ENCODE assay signal across 25 mouse cellular contexts in genomic region chr2:156603671-156604070, GRCm38 (mm10). TPM values are rescaled to one million over a fixed set of nuclear protein-coding genes. Genes with fewer than 3 reads are reported as not detected.
DNase-seq lines count a peak whose midpoint lies in the region; ATAC-seq and TF ChIP-seq lines count a peak whose summit lies in the region.
"Had no signal": no experiment of that assay in that cellular context is flagged by ENCODE, and none has a peak within 500 bp of the region (broad histone marks: within the 10 kb centered on the region; RNA-seq: fewer than 3 reads in every experiment).

No protein-coding gene starts in this region.

- DNase-seq in ES-CJ7 (ENCODE audit: low read depth, low spot score) (peak; percentile 37), R1 (ENCODE audit: low read depth, low spot score) (peak; percentile 58), ZHBTc4 (ENCODE audit: low read depth, low spot score) (peak; percentile 57)
- DNase-seq in left cerebral cortex, adult 8-10 months (ENCODE audit: low spot score in 2 of 2) = no peak
- no peak for DNase-seq in gastrocnemius, postnatal 14 days
- no peak for DNase-seq in kidney, postnatal 4 days
- DNase-seq in hindbrain, embryonic 11.5 days (ENCODE audit: low spot score) = no peak
- DNase-seq: adrenal gland, adult 2 months; adrenal gland, adult 8-10 months; adrenal gland, postnatal 10 days; adrenal gland, postnatal 14 days; adrenal gland, postnatal 25 days; adrenal gland, postnatal 36 days; B cell, adult 2 months; cerebellum, adult 11 months; cerebellum, adult 11-12 months; cerebellum, adult 18-20 months; cerebellum, adult 2 months; cerebellum, adult 8-10 months; cerebellum, adult 9-10 months had no signal

- peaks cover 37% of the 10 kb centered on the region for H3K4me1 ChIP-seq in E14TG2a.4 (replicated peaks; ENCODE audit: low read depth, low read length)
- no peaks in the 10 kb centered on the region for H3K4me1 ChIP-seq in hindbrain, embryonic 11.5 days (replicated peaks; ENCODE audit: control insufficient read depth, insufficient read depth, low read length)

- ATAC-seq in hindbrain, embryonic 11.5 days (ENCODE audit: low FRiP score) = no peak
- ATAC-seq: activated CD4-positive, CD25-positive, alpha-beta regulatory T cell, adult 4 months; CD4-positive, CD25-positive, alpha-beta regulatory T cell, adult 4 months; Patski had no signal

- H3K4me3 ChIP-seq in E14TG2a.4 (replicated peaks; ENCODE audit: low read length) = 0 out of 2 replicates have a peak overlapping the region, but pooled peaks have one; percentile 5
- H3K4me3 ChIP-seq in hindbrain, embryonic 11.5 days (ENCODE audit: low read depth, low read length) = no peak overlapping the region

- WGBS in hindbrain, embryonic 11.5 days = 87% methylated on average over 9 of the region's 9 CpGs

- no peak overlapping the region for H3K9ac ChIP-seq in hindbrain, embryonic 11.5 days (ENCODE audit: low read depth, low read length)

- intact Hi-C loops in gastrocnemius, postnatal 14 days (cut with DNase I; ENCODE audit: low total_unique reads) = no loop called here

- H3K4me2 ChIP-seq in hindbrain, embryonic 11.5 days (replicated peaks; ENCODE audit: low read depth, low read length) = no peak overlapping the region

- TF ChIP-seq CTCF in E14TG2a.4 (conservative IDR thresholded peaks at IDR 0.05; ENCODE audit: low read length) = no peak

- H3K27ac ChIP-seq in hindbrain, embryonic 11.5 days (ENCODE audit: low read depth, low read length) = no peak overlapping the region

- H3K36me3 ChIP-seq in E14TG2a.4 (ENCODE audit: insufficient read depth, low read length) = no peaks in the 10 kb centered on the region
- no peaks in the 10 kb centered on the region for H3K36me3 ChIP-seq in hindbrain, embryonic 11.5 days (ENCODE audit: control insufficient read depth, insufficient read depth, low read length)
- H3K36me3 ChIP-seq: G1E had no signal

- H3K27me3 ChIP-seq in E14TG2a.4 (ENCODE audit: insufficient read depth, low read length) = peaks cover 32% of the 10 kb centered on the region
- H3K27me3 ChIP-seq in hindbrain, embryonic 11.5 days (ENCODE audit: control insufficient read depth, insufficient read depth, low read length) = no peaks in the 10 kb centered on the region

- peaks cover 6% of the 10 kb centered on the region for H3K9me3 ChIP-seq in E14TG2a.4 (ENCODE audit: low read length)
- H3K9me3 ChIP-seq in hindbrain, embryonic 11.5 days (ENCODE audit: control insufficient read depth, low read length) = no peaks in the 10 kb centered on the region
- H3K9me3 ChIP-seq: G1E had no signal

RNA-seq across cellular contexts. Expression of gene Dlgap4, which starts 9.8 kb away (rescaled TPM):
- total RNA-seq in left cerebral cortex, adult 8-10 months (2022) = 100 to 1,000 TPM; 201 to 218 (median 204) TPM
- 10 to 100 TPM; 54.6 to 77.3 TPM for total RNA-seq in gastrocnemius, postnatal 14 days (2021)
- 161 and 162 TPM in 2 replicates for polyA plus RNA-seq in hindbrain, embryonic 11.5 days (2014; fragmentation: Nextera tagmentation; extraction: Ambion mirVana)

RNA-seq across cellular contexts. Expression of gene Aar2, which starts 56.3 kb away (rescaled TPM):
- 10 to 100 TPM; 34.8 to 36.6 (median 35.9) TPM for total RNA-seq in left cerebral cortex, adult 8-10 months (2022)
- total RNA-seq in gastrocnemius, postnatal 14 days (2021) = 10 to 100 TPM; 18.9 to 20.1 TPM
- polyA plus RNA-seq in hindbrain, embryonic 11.5 days (2014; fragmentation: Nextera tagmentation; extraction: Ambion mirVana) = 44.4 and 49.1 TPM in 2 replicates

Comparison
In these comparisons a context has a peak if more than half of its experiments do, and no peak if none do; other contexts are left out.
1. DNase-seq: peak in ES-CJ7 (single experiment), R1 (single experiment) and ZHBTc4 (single experiment); none in left cerebral cortex, adult 8-10 months (0 of 2), gastrocnemius, postnatal 14 days (single experiment), kidney, postnatal 4 days (0 of 2) and hindbrain, embryonic 11.5 days (single experiment).